Mouse (Mus musculus): Measurements from ENCODE around the gene Cd80.
"Not testable (repeated sequence)": the region's sequence is repeated elsewhere in the genome, so short reads cannot be mapped to it uniquely, and the experiment has no call there.

Cd80 gene

DNA sequence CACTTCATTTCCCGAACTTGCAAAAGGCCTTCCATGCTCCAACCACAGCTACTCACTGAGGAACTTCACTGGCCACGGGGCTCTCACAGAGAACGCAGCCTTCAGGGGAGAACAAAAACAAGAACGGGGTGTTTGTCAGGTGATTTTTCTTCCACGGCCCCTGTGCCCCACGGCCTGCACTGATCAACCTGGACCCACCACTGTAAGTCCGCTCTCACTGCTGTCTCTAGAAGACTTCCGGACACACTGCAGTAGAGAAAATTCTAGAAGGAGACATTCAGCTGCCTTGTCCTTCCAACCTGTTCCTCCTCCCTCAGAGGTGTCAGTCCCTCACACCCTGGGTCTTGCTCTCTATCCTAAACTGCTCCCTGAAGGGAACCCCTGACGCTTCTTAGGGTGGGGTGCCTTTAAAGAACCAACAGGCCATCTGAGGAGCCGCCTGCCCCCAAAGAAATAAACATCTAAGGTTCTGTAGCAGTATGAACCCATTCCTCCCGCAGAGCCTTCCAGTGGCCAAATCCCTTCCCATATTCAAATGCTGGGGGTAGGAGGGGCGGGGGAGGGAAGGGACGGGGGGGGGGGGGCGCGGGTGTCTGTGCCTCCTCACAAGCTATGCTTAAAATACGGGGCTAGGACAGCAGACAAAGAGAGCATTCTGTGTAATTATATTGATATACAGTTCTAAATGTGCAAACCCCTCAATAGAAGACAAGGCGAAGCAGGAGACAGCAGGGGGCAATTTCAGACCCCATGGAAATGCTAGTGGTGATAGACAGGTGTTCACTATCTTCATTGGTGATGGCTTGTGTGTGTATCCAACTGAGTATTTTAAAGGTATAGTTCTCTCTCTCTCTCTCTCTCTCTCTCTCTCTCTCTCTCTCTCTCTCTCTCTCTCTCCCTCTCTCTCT, at the start of gene Cd80:
Gene Cd80 (plus strand): TSS at position 51 of the 908 bp plus-strand sequence.
- no peak for DNase-seq (ENCODE audit: low spot score)

- no peak for DNase-seq (ENCODE audit: low spot score)
These were observed 49.1 kb upstream of the Cd80 start for GRCm38 (mm10) chr16:38406293-38406692.

DNA sequence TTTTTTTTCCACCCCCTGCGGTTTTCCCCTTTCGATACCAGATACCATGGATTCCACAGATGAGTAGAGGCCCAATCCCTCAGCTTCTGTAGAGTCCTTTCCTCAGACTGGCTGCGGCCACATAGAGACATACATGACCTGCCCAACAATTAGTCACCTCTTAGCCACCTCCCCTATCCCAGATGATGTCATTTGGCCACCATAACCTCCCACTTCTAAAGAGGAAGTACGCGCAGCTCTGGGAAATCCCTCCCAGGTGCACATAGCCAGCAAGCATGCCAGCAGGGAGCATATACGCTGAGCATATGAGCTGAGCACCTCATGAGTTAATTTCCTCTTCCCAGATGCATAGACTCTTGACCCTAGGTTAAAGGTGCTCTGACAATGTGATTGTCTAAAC, 48.7 kb upstream of the Cd80 start:
- no peak for DNase-seq (ENCODE audit: low spot score)

GRCm38 (mm10) chr16:38407584-38407983, 47.8 kb upstream of the Cd80 start:
- DNase-seq (ENCODE audit: low spot score): no peak

- DNase-seq (ENCODE audit: low spot score): no peak
These were observed 46.9 kb upstream of the Cd80 start for GRCm38 (mm10) chr16:38408416-38408815.

DNA sequence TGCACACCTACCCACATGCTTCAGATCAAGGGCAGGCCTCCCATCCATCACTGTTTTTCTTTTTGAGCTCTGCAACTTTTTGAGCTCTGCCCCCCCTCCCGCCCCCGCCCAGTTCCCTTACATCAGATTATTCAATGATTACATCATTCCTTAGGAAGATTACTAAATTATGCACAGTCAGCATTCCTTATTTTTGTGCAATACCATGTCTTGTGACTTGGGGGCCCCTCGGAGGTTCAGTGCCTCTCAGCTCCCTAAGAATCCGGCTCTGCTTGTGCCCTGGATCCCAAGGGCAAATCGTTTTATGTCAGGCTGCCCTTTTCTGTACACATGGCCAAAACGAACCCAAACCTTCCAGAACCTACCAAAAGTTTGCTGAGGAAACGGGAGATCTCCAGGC, 40.4 kb upstream of the Cd80 start:
- DNase-seq (ENCODE audit: low spot score): no peak

GRCm38 (mm10) chr16:38425374-38425773, 30.0 kb upstream of the Cd80 start:
- DNase-seq (ENCODE audit: low spot score): no peak

GRCm38 (mm10) chr16:38425799-38426198, 29.6 kb upstream of the Cd80 start:
- DNase-seq (ENCODE audit: low spot score): no peak

GRCm38 (mm10) chr16:38431446-38432185, 23.7 kb upstream of the Cd80 start:
- DNase-seq (ENCODE audit: low spot score): no peak

DNA sequence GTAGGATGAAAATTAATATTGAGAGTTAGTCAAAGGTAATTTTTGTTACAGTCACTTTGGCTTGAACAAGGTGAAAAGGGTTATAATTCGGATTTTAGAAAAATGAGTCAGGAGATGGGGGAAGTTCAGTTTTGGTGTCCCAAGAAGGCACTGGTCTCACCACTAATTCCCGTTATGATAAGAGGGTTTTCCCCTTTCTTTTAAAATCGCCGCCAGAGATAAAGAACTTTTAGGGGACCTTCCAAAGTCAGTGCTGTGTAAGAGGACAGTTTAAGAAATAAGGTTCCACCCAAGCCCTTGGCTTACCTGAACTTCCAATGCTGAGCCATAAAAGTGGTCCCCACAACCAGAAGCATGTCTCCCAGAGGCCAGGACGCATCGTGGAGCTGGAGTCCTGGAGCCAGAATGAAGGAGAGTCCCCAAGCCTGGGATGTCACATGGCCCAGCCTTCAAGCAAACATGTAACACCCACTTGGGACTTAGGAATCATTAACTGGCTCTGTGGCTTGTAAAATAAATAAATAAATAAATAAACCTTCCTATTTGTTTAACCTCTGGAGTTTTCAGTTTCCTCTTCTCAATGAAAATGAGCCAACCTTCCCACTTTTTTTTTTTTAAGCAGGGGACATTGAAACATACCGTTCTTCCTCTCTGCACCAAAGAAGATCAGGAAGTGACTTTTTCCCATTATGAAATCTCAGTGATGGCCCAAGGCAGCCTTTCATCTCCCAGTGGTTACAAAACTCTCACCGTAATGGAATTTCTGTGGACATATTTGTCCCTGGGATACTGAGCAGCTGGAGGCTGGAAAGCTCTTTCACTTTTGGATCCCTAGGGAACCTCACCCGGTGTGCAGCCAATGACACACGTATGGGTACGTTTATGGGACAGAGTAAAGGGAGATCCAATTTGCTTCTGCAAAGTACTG, 22.6 kb upstream of the Cd80 start, which contains the start of gene Pla1a:
Gene Pla1a (minus strand): TSS at position 648 of the 928 bp plus-strand sequence.
- no peak for DNase-seq (ENCODE audit: low spot score)

DNA sequence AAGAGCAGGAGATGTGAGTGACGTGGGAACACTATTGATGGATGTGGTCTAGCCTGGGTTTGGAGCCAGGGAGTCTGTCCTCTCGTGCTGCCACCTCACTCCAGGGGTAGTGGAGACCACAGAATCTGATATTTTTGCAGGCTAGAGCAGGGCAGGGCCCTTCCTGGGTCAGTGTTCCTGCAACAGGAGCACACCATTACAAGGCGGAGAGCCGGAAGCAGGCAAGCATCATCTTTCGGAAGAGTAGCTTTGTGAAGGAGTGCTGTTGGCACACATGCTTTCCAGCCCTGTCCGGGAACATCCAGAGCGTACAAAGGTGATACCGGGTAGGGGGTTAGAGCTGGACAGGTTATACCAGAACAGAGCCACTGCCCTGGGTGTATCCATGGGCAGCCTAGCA, 21.8 kb upstream of the Cd80 start:
- DNase-seq (ENCODE audit: low spot score): no peak

DNA sequence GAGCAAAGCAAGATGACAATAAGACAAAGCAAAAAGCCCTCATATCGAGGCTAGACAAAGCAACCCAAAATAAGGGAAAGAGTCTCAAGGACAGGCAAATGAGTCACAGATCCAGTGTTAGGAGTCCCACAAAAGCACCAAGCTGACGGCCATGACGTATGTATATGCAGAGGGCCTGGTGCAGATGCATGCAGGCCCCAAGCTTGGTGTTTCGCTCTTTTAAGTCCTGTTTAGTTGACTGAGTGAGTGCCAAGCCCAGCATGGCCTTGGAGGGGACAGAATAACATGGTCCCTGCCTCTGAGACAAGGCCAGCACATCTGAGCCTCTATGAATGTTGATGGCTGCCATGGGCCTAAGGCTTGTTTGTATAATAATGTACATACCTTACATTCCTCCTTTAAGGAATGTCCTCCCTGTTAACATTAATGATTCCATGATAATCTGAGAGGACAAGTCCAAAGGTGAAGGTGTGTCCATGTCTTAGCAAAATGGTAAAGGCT, 21.0 kb upstream of the Cd80 start:
- DNase-seq (ENCODE audit: low spot score): no peak

GRCm38 (mm10) chr16:38439190-38439589, 16.2 kb upstream of the Cd80 start:
- DNase-seq (ENCODE audit: low spot score): no peak

GRCm38 (mm10) chr16:38440403-38440802, 15.0 kb upstream of the Cd80 start:
- no peak for DNase-seq (ENCODE audit: low spot score)

- DNase-seq (ENCODE audit: low spot score): no peak
These were observed 13.8 kb upstream of the Cd80 start for GRCm38 (mm10) chr16:38441611-38442010.

- no peak for DNase-seq (ENCODE audit: low spot score)
These were observed 13.1 kb upstream of the Cd80 start for GRCm38 (mm10) chr16:38442216-38442615.

DNA sequence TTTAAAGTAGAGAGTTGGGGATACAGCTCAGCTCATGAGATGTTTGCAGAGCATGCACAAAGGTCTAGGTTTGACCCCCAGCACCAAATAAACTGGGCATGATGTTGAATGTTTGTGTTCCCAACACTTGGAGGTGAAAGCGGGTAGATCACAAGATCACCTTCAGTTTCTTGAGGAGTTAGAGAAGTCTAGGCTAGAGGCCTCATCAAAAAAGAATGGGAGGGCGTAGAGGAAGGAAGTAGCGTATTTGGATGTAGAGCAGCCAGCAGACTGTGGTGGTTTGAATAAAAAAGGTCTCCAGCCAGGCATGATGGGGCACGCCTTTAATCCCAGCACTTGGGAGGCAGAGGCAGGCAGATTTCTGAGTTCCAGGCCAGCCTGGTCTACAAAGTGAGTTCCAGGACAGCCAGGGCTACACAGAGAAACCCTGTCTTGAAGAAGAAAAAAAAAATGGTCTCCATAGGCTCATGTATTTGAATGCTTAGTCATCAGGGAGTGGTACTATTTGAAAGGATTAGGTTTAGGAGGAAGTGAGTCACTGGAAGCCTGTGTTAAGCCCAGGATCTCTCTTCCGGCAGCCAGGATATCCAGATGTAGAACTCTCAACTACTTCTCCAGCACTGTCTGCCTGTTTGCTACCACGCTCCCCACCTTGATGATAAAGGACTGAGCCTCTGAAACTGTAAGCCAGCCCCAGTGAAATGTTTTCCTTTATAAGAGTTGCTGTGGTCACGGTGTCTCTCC, 11.5 kb upstream of the Cd80 start:
- no peak for DNase-seq (ENCODE audit: low spot score)

GRCm38 (mm10) chr16:38445046-38445445, 10.3 kb upstream of the Cd80 start:
- DNase-seq (ENCODE audit: low spot score): no peak

GRCm38 (mm10) chr16:38445576-38445975, 9.8 kb upstream of the Cd80 start:
- DNase-seq (ENCODE audit: low spot score): no peak

- DNase-seq (ENCODE audit: low spot score): not testable (repeated sequence)
These were observed 9.2 kb upstream of the Cd80 start for GRCm38 (mm10) chr16:38446141-38446540.

GRCm38 (mm10) chr16:38447366-38447765, 8.0 kb upstream of the Cd80 start:
- DNase-seq (ENCODE audit: low spot score): no peak

Data from ovary, postnatal 14 days (tissue).